Mouse (Mus musculus) adipose tissue, adult 10 weeks (tissue): ENCODE results near the gene Tent4a. TPM values are rescaled to one million over a fixed set of nuclear protein-coding genes. Genes with fewer than 3 reads are reported as not detected.

Source experiments
- polyA plus RNA-seq: library from polyadenylated mRNA; stranded (reverse); fragments of 350-450 nt; fragmentation: Illumina TruSeq; extraction: RNeasy Lipid Tissue Mini Kit (QIAGEN cat#74804); gene quantifications from one replicate; pipeline ENCODE4 v1.2.3, GENCODE M21; 2014; ENCODE audit warnings: low read depth, low replicate concordance

The Tent4a gene
- 12.8 TPM for polyA plus RNA-seq

DNA sequence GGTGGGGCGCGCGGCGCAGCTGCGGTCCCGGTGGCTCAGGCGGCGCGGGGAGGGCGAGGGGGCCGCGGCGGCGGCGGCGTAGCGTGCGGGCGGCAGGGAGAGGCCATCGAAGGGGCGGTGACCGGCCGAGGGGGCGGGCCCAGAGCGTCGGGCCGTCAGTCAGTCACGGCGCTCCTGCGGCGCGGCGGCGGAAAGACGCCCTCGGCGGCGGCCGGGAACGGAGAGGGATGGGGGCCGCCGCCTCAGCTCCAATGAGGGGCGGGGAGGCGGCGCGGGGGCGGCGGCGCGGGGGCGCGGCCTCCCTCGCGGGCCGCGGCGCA is at the start of gene Tent4a:
Tent4a (minus strand) TSS at position 284 of the 320 bp plus-strand sequence.

DNA sequence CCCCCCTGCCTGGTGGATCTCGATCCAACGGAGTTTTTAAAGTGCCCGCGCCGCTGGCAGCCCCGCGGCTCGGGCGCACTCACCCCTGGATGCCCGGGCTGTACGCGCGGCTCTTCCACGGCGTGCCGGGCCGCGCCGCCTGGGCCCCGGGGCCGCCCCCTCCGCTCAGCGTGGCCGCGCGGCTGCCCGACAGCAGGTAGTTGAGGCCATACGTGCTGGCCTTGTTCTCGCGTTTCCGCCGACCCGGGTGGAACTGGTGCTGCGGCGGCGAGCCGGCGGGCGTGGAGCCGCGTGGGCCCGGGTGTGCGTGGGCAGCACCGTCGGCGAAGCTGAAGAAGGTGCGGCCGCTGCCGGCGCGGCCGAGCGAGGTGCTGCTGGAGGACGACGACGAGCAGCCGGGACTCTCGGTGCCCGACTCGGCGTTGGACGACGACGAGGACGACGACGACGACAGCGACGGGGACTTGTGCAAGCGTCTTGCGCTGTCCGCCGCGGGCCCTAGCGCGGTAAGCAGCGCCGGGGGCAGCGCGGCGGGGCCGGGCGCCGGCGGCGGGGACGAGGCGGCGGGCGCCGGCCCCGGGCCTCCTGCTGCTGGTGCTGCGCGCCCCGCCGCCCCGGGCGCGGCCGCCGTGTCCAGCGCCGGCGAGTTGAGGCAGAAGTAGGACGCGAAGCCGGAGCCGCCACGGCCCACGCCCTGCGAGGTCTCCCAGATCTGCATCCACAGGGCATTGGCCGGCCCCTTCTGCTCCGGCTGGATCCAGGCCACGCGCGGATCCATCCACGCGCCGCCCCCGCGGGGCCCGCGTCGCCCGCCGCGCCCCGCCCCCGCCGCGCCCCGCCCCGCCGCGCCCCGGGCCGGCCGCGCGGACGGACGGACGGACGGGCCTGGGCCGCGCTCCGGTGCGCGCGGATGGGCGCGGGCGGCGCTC is 748 bp downstream of the Tent4a start, which contains the start of gene Nsun2:
Nsun2 (plus strand) TSS at position 342 of the 929 bp plus-strand sequence.

Other genes starting within 250 kb of the Tent4a start
- 50.4 TPM for gene Nsun2, start 871 bp downstream of the Tent4a start, polyA plus RNA-seq
- 23.5 TPM for gene Srd5a1, start 76.8 kb upstream of the Tent4a start, polyA plus RNA-seq
- 0.50 TPM for gene Ube2ql1, start 205.3 kb upstream of the Tent4a start, polyA plus RNA-seq